Mouse (Mus musculus) kidney, adult 2 months (tissue): ENCODE data around the gene Bmpr1a.

Experiments used
- CTCF ChIP-seq: fragments of 200-500 bp; conservative IDR thresholded peaks from 2 replicates; pipeline ENCODE4 v1.5.1; 2011; ENCODE audit warnings: low read depth, mild to moderate bottlenecking, control low read depth, low read length, moderate library complexity, mixed read lengths; ENCODE audit not compliant: insufficient read depth, insufficient read length
- POLR2A ChIP-seq: fragments of 200-500 bp; IDR thresholded peaks from one replicate; pipeline ENCODE4 v1.6.1; 2011; ENCODE audit warnings: low read depth, low read length, control low read depth

DNA sequence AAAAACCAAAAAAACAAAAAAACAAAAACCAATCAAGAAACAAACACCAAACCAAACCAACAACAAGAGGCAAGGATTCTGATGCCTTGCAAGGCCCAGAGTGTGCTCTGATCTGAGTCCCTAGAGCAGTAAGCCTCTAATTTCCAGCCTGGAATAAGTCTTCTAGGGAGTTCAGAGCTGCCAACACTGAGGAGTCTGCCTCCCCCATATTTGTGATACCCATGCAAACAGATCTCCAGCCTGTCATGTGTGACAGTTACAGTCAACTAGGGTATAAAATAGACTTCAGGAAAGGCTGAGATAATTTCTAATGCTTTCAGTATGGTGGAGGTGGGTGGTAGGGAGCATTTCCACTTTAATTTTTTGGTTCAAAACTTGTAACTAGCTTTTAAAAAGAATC lies 58.2 kb downstream of the Bmpr1a start:
- no peak for TF ChIP-seq CTCF
- TF ChIP-seq POLR2A, result no peak
